Mouse (Mus musculus) midbrain, embryonic 16.5 days (tissue): ENCODE measurements around the gene Cfap97d2. TPM values are rescaled to one million over a fixed set of nuclear protein-coding genes. Genes with fewer than 3 reads are reported as not detected.

ENCODE experiments used
- ATAC-seq: fragments of 200-750 bp; cut with Nextera tagmentation; 2 replicates; pipeline ENCODE4 v1.8.0; 2017; ENCODE audit warnings: moderate TSS enrichment
- H3K27ac ChIP-seq: fragments of 300-500 bp; sonication (generic); 2 replicates; pipeline ENCODE4 v1.5.1; 2014; ENCODE audit warnings: mild to moderate bottlenecking, low read length, mixed read lengths
- H3K27me3 ChIP-seq: fragments of 300-500 bp; sonication (generic); 2 replicates; pipeline ENCODE4 v1.6.1; 2014; ENCODE audit warnings: low read depth, low read length, mixed read lengths; ENCODE audit not compliant: control insufficient read depth, insufficient read depth
- H3K36me3 ChIP-seq: fragments of 300-500 bp; sonication (generic); 2 replicates; pipeline ENCODE4 v1.6.1; 2014; ENCODE audit warnings: mild to moderate bottlenecking, low read length, moderate library complexity, mixed read lengths; ENCODE audit not compliant: control insufficient read depth, insufficient read depth
- H3K4me1 ChIP-seq: fragments of 300-500 bp; sonication (generic); 2 replicates; pipeline ENCODE4 v1.6.1; 2014; ENCODE audit warnings: mild to moderate bottlenecking, low read length, mixed read lengths; ENCODE audit not compliant: control insufficient read depth, insufficient read depth
- H3K4me2 ChIP-seq: fragments of 300-500 bp; sonication (generic); 2 replicates; pipeline ENCODE4 v1.6.1; 2014; ENCODE audit warnings: mild to moderate bottlenecking, low read length, mixed read lengths
- H3K4me3 ChIP-seq: fragments of 300-500 bp; sonication (generic); 2 replicates; pipeline ENCODE4 v1.5.1; 2014; ENCODE audit warnings: low read depth, mild to moderate bottlenecking, low read length, moderate library complexity, mixed read lengths
- H3K9ac ChIP-seq: fragments of 300-500 bp; sonication (generic); 2 replicates; pipeline ENCODE4 v1.6.1; 2014; ENCODE audit warnings: low read depth, low read length, mixed read lengths
- H3K9me3 ChIP-seq: fragments of 300-500 bp; sonication (generic); replicated peaks from 2 replicates; pipeline ENCODE4 v1.6.1; 2014; ENCODE audit warnings: mild to moderate bottlenecking, low read length, mixed read lengths; ENCODE audit not compliant: control insufficient read depth, poor library complexity, severe bottlenecking
- WGBS: fragments of 180-500 bp; shearing (Covaris S2); extraction: QIAGEN DNeasy Blood & Tissue Kit; methylation state at CpG from one replicate; pipeline ENCODE4 v1.1.7; 2014; 5-methylcytosine and 5-hydroxymethylcytosine counted together
- polyA plus RNA-seq: library from polyadenylated mRNA; unstranded; fragments of >200 nt; fragmentation: Nextera tagmentation; extraction: Ambion mirVana; gene quantifications from 2 replicates; pipeline ENCODE4 v1.2.1, GENCODE M21; 2015

Cfap97d2 gene
- polyA plus RNA-seq, 1 experiment from 2014 or later, result 1.4 TPM

GRCm38 (mm10) chr8:13694735-13695134, 11.0 kb upstream of the Cfap97d2 start:
- 0 out of 2 replicates have a peak, but pooled peaks cover 2% of the 10 kb centered on the region for H3K4me1 ChIP-seq

DNA sequence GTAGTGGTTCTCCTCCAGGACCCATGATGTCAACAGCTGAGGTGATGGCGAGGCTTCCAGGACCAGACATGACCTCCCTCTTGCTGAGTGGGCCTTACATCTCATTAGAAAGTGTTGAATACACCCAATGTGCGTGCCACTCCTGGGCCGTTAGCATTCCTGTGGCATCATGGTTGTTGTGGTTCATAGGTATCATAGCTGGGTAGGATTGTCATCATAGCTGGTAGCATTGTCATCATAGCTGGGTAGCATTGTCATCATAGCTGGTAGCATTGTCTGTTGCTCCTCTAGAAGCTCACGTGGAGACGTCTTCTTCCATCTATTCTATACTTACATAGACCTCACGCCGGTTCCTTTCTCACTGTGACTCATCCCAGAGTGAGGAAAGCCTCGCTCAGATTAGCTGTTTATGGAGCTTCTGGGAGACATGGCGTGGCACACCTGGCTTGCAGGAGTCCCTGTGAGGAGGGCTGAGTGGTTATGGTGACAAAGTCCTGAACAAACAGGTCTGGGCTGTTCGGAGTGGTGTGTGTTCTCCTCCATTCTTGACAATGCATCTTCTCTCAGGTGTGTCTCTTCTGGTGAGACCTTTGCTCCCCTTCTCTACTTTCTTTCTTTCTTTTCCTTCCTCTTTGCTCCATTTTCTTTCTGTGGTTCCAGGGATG, 10.4 kb upstream of the Cfap97d2 start:
- no peaks in the 10 kb centered on the region for H3K36me3 ChIP-seq
- WGBS, result 95% methylated on average over 10 of the region's 10 CpGs
- ATAC-seq, result no peak
- no peak overlapping the region for H3K4me3 ChIP-seq
- H3K27me3 ChIP-seq, result no peaks in the 10 kb centered on the region
- no peak overlapping the region for H3K27ac ChIP-seq
- H3K4me2 ChIP-seq, result no peak overlapping the region
- no peak overlapping the region for H3K9ac ChIP-seq
- no peaks in the 10 kb centered on the region for H3K9me3 ChIP-seq
- 0 out of 2 replicates have a peak, but pooled peaks cover 2% of the 10 kb centered on the region for H3K4me1 ChIP-seq

More at GRCm38 (mm10) chr8:13694735-13695134, 11.0 kb upstream of the Cfap97d2 start:
- H3K27me3 ChIP-seq, result no peaks in the 10 kb centered on the region
- no peak overlapping the region for H3K4me3 ChIP-seq
- no peak for ATAC-seq
- H3K4me2 ChIP-seq, result no peak overlapping the region
- WGBS, result 66% methylated on average over 12 of the region's 12 CpGs
- H3K9ac ChIP-seq, result no peak overlapping the region
- no peak overlapping the region for H3K27ac ChIP-seq
- no peaks in the 10 kb centered on the region for H3K36me3 ChIP-seq
- H3K9me3 ChIP-seq, result no peaks in the 10 kb centered on the region

DNA sequence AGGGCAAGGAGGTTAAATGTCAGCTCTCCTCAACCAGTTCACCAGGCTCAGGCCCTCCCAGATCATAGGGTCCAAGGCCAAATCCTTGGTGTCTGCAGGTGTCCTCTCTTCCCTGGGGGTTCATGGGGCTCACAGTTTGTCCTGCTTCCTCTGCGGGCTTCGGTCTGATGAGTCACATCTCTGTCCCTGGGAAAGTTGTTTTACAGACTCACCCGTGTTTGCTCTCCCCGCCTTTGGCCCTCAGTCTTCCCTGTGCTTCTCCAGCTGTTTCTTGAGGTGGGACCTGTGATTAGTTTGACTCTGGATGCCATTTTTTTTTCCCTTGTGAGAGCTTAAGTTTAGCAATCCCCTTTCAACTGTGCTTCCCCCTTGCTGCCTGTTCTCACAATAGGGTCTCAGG, 9.5 kb upstream of the Cfap97d2 start:
- Histone ChIP-seq H3K27ac (no peak overlapping the region), H3K36me3 (no peaks in the 10 kb centered on the region), H3K4me3 (no peak overlapping the region), H3K4me2 (no peak overlapping the region), H3K27me3 (no peaks in the 10 kb centered on the region), H3K9me3 (no peaks in the 10 kb centered on the region), H3K4me1 (0 out of 2 replicates have a peak, but pooled peaks cover 2% of the 10 kb centered on the region), H3K9ac (no peak overlapping the region)
- no peak for ATAC-seq
- 83% methylated on average over 4 of the region's 4 CpGs for WGBS

- WGBS, result 76% methylated on average over 8 of the region's 8 CpGs
- H3K9ac ChIP-seq, result no peak overlapping the region
- no peak for ATAC-seq
Observed at GRCm38 (mm10) chr8:13697196-13697595, 8.5 kb upstream of the Cfap97d2 start.

GRCm38 (mm10) chr8:13697681-13698080, 8.0 kb upstream of the Cfap97d2 start:
- ATAC-seq, result no peak
- no peak overlapping the region for H3K4me2 ChIP-seq
- H3K4me3 ChIP-seq, result no peak overlapping the region
- H3K27me3 ChIP-seq, result no peaks in the 10 kb centered on the region
- no peak overlapping the region for H3K27ac ChIP-seq
- no peak overlapping the region for H3K9ac ChIP-seq
- H3K4me1 ChIP-seq, result no peaks in the 10 kb centered on the region
- 87% methylated on average over 8 of the region's 8 CpGs for WGBS
- H3K36me3 ChIP-seq, result no peaks in the 10 kb centered on the region
- no peaks in the 10 kb centered on the region for H3K9me3 ChIP-seq

More at GRCm38 (mm10) chr8:13697196-13697595, 8.5 kb upstream of the Cfap97d2 start:
- H3K27ac ChIP-seq, result no peak overlapping the region
- H3K4me2 ChIP-seq, result no peak overlapping the region
- no peak overlapping the region for H3K4me3 ChIP-seq
- no peaks in the 10 kb centered on the region for H3K9me3 ChIP-seq
- H3K4me1 ChIP-seq, result 0 out of 2 replicates have a peak, but pooled peaks cover 1% of the 10 kb centered on the region
- H3K27me3 ChIP-seq, result no peaks in the 10 kb centered on the region
- H3K36me3 ChIP-seq, result no peaks in the 10 kb centered on the region

GRCm38 (mm10) chr8:13698281-13698680, 7.4 kb upstream of the Cfap97d2 start:
- H3K4me3 ChIP-seq, result no peak overlapping the region
- H3K9ac ChIP-seq, result no peak overlapping the region
- H3K4me1 ChIP-seq, result no peaks in the 10 kb centered on the region
- no peak overlapping the region for H3K4me2 ChIP-seq
- H3K36me3 ChIP-seq, result no peaks in the 10 kb centered on the region
- no peaks in the 10 kb centered on the region for H3K27me3 ChIP-seq
- WGBS, result 91% methylated on average over 3 of the region's 3 CpGs
- no peaks in the 10 kb centered on the region for H3K9me3 ChIP-seq
- H3K27ac ChIP-seq, result no peak overlapping the region
- ATAC-seq, result no peak

GRCm38 (mm10) chr8:13699323-13699949, 6.3 kb upstream of the Cfap97d2 start:
- Histone ChIP-seq H3K27me3 (no peaks in the 10 kb centered on the region), H3K27ac (no peak overlapping the region), H3K4me3 (no peak overlapping the region), H3K4me1 (no peaks in the 10 kb centered on the region), H3K36me3 (no peaks in the 10 kb centered on the region), H3K9me3 (no peaks in the 10 kb centered on the region), H3K9ac (no peak overlapping the region), H3K4me2 (no peak overlapping the region)
- no peak for ATAC-seq
- WGBS, result 80% methylated on average over 5 of the region's 5 CpGs

DNA sequence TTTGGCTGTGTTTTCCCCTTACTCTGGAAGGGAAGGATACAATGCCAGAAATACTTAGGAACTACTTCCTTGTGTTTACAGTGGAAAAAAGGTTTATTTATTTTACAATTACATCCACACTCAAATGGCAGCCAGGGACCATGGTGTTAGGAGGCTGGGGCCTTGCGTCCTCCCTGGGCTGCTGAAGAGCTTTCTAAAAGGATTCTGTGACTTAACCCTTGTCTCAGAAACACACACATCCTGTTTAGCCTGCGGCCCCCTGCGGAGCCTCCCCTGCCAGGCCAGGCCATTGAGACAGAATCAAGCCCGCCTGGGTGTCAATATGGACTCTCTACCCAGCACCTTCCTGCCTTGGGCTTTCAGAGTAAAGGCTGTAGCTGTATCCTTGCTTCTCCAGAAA, 2.9 kb upstream of the Cfap97d2 start:
- Histone ChIP-seq H3K4me1 (peaks cover 9% of the 10 kb centered on the region), H3K9ac (no peak overlapping the region), H3K27ac (no peak overlapping the region), H3K9me3 (no peaks in the 10 kb centered on the region), H3K27me3 (no peaks in the 10 kb centered on the region), H3K4me3 (no peak overlapping the region), H3K36me3 (no peaks in the 10 kb centered on the region), H3K4me2 (no peak overlapping the region)
- no peak for ATAC-seq
- WGBS, result 59% methylated on average over 4 of the region's 4 CpGs

DNA sequence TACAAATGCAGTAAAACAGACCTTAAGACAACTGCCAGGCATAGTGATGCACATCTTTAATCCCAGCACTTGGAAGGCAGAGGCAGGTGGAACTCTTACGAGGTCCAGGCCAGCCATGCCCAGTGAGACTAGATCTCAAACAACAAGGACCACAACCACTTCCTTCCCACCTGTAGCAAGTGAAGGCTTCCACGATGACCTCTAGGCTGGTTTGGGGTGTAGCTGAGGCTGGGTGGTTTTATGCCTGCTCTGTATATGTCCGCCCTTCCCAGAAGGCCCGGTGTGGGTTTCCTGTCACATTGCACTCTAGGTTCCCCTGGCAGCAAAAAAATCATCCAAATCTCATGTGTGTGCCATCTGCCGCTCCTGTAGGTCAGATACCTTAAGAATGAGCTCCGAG, 1.9 kb upstream of the Cfap97d2 start:
- Histone ChIP-seq H3K9me3 (no peaks in the 10 kb centered on the region), H3K27me3 (no peaks in the 10 kb centered on the region), H3K36me3 (no peaks in the 10 kb centered on the region), H3K9ac (no peak overlapping the region), H3K4me1 (peaks cover 9% of the 10 kb centered on the region), H3K4me3 (no peak overlapping the region), H3K27ac (no peak overlapping the region), H3K4me2 (no peak overlapping the region)
- 98% methylated on average over 6 of the region's 6 CpGs for WGBS
- no peak for ATAC-seq
